Mouse (Mus musculus) cerebellum, adult 11 months (tissue): ENCODE results near the gene Xylt1.

Experiments used
- DNase-seq: peaks from one replicate; pipeline ENCODE4 v3.0.0; 2022

The Xylt1 gene

GRCm38 (mm10) chr7:117484589-117484988 is 103.8 kb downstream of the Xylt1 start:
- DNase-seq = no peak

- no peak for DNase-seq
Observed at GRCm38 (mm10) chr7:117484989-117485536, 104.3 kb downstream of the Xylt1 start.

- DNase-seq = no peak
Observed at GRCm38 (mm10) chr7:117486425-117487172, 105.8 kb downstream of the Xylt1 start.

- DNase-seq = no peak
Observed at GRCm38 (mm10) chr7:117487173-117487490, 106.4 kb downstream of the Xylt1 start.

- no peak for DNase-seq
Observed at GRCm38 (mm10) chr7:117489973-117490372, 109.2 kb downstream of the Xylt1 start.

GRCm38 (mm10) chr7:117490500-117491205 is 109.9 kb downstream of the Xylt1 start:
- DNase-seq = no peak

GRCm38 (mm10) chr7:117491495-117491894 is 110.7 kb downstream of the Xylt1 start:
- DNase-seq = no peak

- DNase-seq = no peak
Observed at GRCm38 (mm10) chr7:117494210-117494609, 113.4 kb downstream of the Xylt1 start.

GRCm38 (mm10) chr7:117494618-117495310 is 114.0 kb downstream of the Xylt1 start:
- no peak for DNase-seq

GRCm38 (mm10) chr7:117495751-117496150 is 115.0 kb downstream of the Xylt1 start:
- DNase-seq = no peak

- no peak for DNase-seq
Observed at GRCm38 (mm10) chr7:117498173-117498572, 117.4 kb downstream of the Xylt1 start.

GRCm38 (mm10) chr7:117501355-117502181 is 120.8 kb downstream of the Xylt1 start:
- no peak for DNase-seq

GRCm38 (mm10) chr7:117502415-117502814 is 121.6 kb downstream of the Xylt1 start:
- DNase-seq = no peak

- no peak for DNase-seq
Observed at GRCm38 (mm10) chr7:117503714-117504113, 122.9 kb downstream of the Xylt1 start.

GRCm38 (mm10) chr7:117505791-117506190 is 125.0 kb downstream of the Xylt1 start:
- no peak for DNase-seq

- DNase-seq = no peak
Observed at GRCm38 (mm10) chr7:117507351-117507750, 126.6 kb downstream of the Xylt1 start.

GRCm38 (mm10) chr7:117508090-117508489 is 127.3 kb downstream of the Xylt1 start:
- no peak for DNase-seq

- DNase-seq = no peak
Observed at GRCm38 (mm10) chr7:117510113-117510512, 129.3 kb downstream of the Xylt1 start.

- DNase-seq = no peak
Observed at GRCm38 (mm10) chr7:117512301-117512700, 131.5 kb downstream of the Xylt1 start.

- no peak for DNase-seq
Observed at GRCm38 (mm10) chr7:117515794-117516193, 135.0 kb downstream of the Xylt1 start.

GRCm38 (mm10) chr7:117516896-117517295 is 136.1 kb downstream of the Xylt1 start:
- no peak for DNase-seq

GRCm38 (mm10) chr7:117521369-117521768 is 140.6 kb downstream of the Xylt1 start:
- no peak for DNase-seq
